Mouse (Mus musculus) neural tube, embryonic 13.5 days (tissue): ENCODE results near the gene Chst8. TPM values are rescaled to one million over a fixed set of nuclear protein-coding genes. Genes with fewer than 3 reads are reported as not detected.

Source experiments
- ATAC-seq: fragments of 200-750 bp; cut with Nextera tagmentation; 2 replicates; pipeline ENCODE4 v1.8.0; 2017; ENCODE audit warnings: low read depth, mild to moderate bottlenecking, moderate TSS enrichment, moderate library complexity
- H3K27ac ChIP-seq: fragments of 300-500 bp; sonication (generic); replicated peaks from 2 replicates; pipeline ENCODE4 v1.5.1; 2015; ENCODE audit warnings: moderate library complexity, mild to moderate bottlenecking, inconsistent platforms
- H3K27me3 ChIP-seq: fragments of 300-500 bp; sonication (generic); 2 replicates; pipeline ENCODE4 v1.6.1; 2015; ENCODE audit warnings: mild to moderate bottlenecking, inconsistent platforms
- H3K36me3 ChIP-seq: fragments of 300-500 bp; sonication (generic); 2 replicates; pipeline ENCODE4 v1.6.1; 2015; ENCODE audit warnings: mild to moderate bottlenecking, inconsistent platforms
- H3K4me1 ChIP-seq: fragments of 300-500 bp; sonication (generic); replicated peaks from 2 replicates; pipeline ENCODE4 v1.6.1; 2015; ENCODE audit warnings: inconsistent platforms
- H3K4me2 ChIP-seq: fragments of 300-500 bp; sonication (generic); 2 replicates; pipeline ENCODE4 v1.6.1; 2015; ENCODE audit warnings: inconsistent platforms, mild to moderate bottlenecking, moderate library complexity
- H3K4me3 ChIP-seq: fragments of 300-500 bp; sonication (generic); 2 replicates; pipeline ENCODE4 v1.5.1; 2015; ENCODE audit warnings: mild to moderate bottlenecking, inconsistent platforms
- H3K9ac ChIP-seq: fragments of 300-500 bp; sonication (generic); 2 replicates; pipeline ENCODE4 v1.6.1; 2015; ENCODE audit warnings: moderate library complexity, mild to moderate bottlenecking, inconsistent platforms
- H3K9me3 ChIP-seq: fragments of 300-500 bp; sonication (generic); 2 replicates; pipeline ENCODE4 v1.6.1; 2016; ENCODE audit warnings: inconsistent platforms
- WGBS: fragments of 180-500 bp; shearing (Covaris S2); methylation state at CpG from one replicate; pipeline ENCODE4 v1.1.7; 2015; 5-methylcytosine and 5-hydroxymethylcytosine counted together
- polyA plus RNA-seq: library from polyadenylated mRNA; unstranded; fragments of >200 nt; fragmentation: Nextera tagmentation; extraction: Ambion mirVana; gene quantifications from 2 replicates; pipeline ENCODE4 v1.2.1, GENCODE M21; 2015

Chst8 gene
- polyA plus RNA-seq, 1 experiment from 2014 or later = 42.1 TPM

- Histone ChIP-seq H3K9me3 (no peaks in the 10 kb centered on the region), H3K27ac (no peak overlapping the region), H3K9ac (no peak overlapping the region), H3K4me3 (no peak overlapping the region), H3K4me2 (no peak overlapping the region), H3K4me1 (peaks cover 12% of the 10 kb centered on the region), H3K36me3 (peaks cover 40% of the 10 kb centered on the region), H3K27me3 (no peaks in the 10 kb centered on the region)
- WGBS = 82% methylated on average over 4 of the region's 4 CpGs
- ATAC-seq = no peak
These were observed 175.8 kb downstream of the Chst8 start for GRCm38 (mm10) chr7:34636661-34637060.

GRCm38 (mm10) chr7:34632966-34633742, 179.4 kb downstream of the Chst8 start:
- peaks cover 19% of the 10 kb centered on the region for H3K4me1 ChIP-seq
- no peak overlapping the region for H3K9ac ChIP-seq
- H3K4me2 ChIP-seq = no peak overlapping the region
- WGBS = 77% methylated on average over 10 of the region's 10 CpGs
- H3K4me3 ChIP-seq = no peak overlapping the region
- peaks cover 7% of the 10 kb centered on the region; the same call in 1 of the 2 replicates for H3K36me3 ChIP-seq
- no peaks in the 10 kb centered on the region for H3K27me3 ChIP-seq
- no peaks in the 10 kb centered on the region for H3K9me3 ChIP-seq
- ATAC-seq = no peak
- no peak overlapping the region for H3K27ac ChIP-seq

DNA sequence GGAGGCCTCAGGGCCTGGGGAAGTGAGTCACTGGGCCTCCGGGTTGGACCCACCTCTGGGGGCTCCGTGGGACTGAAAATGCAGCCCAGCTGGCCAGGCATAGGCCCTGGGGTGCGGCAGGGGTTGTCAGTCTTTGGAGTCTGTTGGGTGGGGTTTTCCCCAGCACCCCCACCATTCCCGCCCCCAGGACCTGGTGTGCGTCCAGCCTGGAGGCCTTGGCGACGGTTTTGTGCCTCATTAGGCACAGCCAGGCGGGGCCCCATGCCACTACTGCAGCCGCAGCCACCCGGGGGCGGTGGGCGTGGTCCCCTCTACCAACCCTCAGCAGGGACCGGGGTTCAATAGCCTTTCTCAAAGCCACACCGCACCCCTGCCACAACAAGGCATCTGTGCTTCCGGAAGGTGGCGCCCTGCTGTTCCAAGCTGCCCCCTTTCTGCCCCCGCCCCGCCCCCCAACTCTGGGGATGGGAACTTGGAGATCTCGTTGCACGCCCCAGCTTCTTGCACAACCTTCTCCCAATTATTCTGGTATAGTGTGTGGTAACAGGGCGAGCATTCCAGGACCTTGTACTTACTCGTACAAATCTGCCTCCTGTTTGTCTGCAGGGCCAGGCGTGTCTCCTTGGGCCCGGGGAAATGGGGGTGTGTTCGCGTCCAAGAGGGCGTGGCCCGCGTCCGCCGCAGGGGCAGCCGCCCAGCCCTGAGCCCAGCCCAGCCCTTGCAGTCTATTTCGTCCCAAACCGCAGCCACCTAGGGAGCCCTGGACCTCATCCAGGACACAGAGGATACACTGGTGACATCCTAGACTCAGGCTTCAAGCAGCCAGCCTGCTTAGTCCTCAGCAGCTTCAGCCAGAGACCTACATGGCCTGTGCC, 182.1 kb downstream of the Chst8 start:
- no peaks in the 10 kb centered on the region for H3K36me3 ChIP-seq
- H3K9ac ChIP-seq = peak overlapping the region; percentile 68
- no peaks in the 10 kb centered on the region for H3K9me3 ChIP-seq
- peak overlapping the region; percentile 75 for H3K27ac ChIP-seq
- H3K27me3 ChIP-seq = no peaks in the 10 kb centered on the region
- H3K4me2 ChIP-seq = peak overlapping the region; percentile 60
- peaks cover 19% of the 10 kb centered on the region for H3K4me1 ChIP-seq
- peak overlapping the region; percentile 34 for H3K4me3 ChIP-seq
- ATAC-seq = peak; percentile 87
- WGBS = 1% methylated on average over 34 of the region's 34 CpGs

- WGBS = 57% methylated on average over 8 of the region's 8 CpGs
- peak overlapping the region; percentile 60 for H3K4me2 ChIP-seq
- H3K36me3 ChIP-seq = no peaks in the 10 kb centered on the region
- peak overlapping the region; percentile 34 for H3K4me3 ChIP-seq
- peaks cover 19% of the 10 kb centered on the region for H3K4me1 ChIP-seq
- H3K27ac ChIP-seq = peak overlapping the region; percentile 75
- peak overlapping the region; percentile 68 for H3K9ac ChIP-seq
- H3K27me3 ChIP-seq = no peaks in the 10 kb centered on the region
- H3K9me3 ChIP-seq = no peaks in the 10 kb centered on the region
- ATAC-seq = peak; percentile 8; the same call in 1 of the 2 replicates
These were observed 182.8 kb downstream of the Chst8 start for GRCm38 (mm10) chr7:34629702-34630210.

Other genes with a start within 250 kb of the Chst8 start
- 38.3 and 39.6 TPM in 2 replicates for gene Kctd15, start 156.0 kb downstream of the Chst8 start, polyA plus RNA-seq
- 59.8 and 64.8 TPM in 2 replicates for gene Pepd, start 99.7 kb upstream of the Chst8 start, polyA plus RNA-seq
- 38.7 and 40.0 TPM in 2 replicates for gene Cebpg, start 243.9 kb upstream of the Chst8 start, polyA plus RNA-seq